ENCODE assay signal across 8 mouse cellular contexts in the genomic region with DNA sequence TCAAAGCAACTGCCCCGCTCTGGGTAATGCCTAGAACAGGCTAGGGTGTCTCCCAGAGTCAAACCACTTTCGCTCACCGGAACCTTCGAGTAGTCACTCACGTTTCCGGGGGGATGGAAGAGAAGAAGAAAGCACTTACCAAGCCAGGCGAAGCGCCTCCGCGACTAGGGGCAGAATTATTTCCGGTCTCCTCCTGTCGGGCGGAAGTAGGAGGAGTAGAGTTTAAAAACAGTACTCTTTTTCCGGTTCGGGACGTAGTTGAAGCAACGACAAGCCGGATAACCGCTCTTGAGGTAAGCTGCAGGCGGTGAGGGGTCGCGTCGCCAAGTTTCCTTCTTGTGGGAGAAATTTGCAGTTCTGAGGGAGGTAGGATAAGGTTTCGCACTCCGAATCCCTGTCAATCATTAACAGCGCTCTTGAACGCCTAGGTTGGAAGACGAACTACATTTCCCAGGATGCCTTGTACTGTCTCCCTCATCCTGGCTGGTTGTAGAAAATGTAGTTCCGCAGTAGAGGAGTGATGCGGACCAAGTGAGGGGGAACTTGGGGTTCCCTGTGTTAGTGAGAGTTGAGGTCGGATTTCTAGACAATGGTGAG. TPM values are rescaled to one million over a fixed set of nuclear protein-coding genes. Genes with fewer than 3 reads are reported as not detected.
DNase-seq lines count a peak whose midpoint lies in the region; ATAC-seq and TF ChIP-seq lines count a peak whose summit lies in the region.

A gene (plus strand): TSS at position 191 of the 597 bp plus-strand sequence.
A gene (minus strand): TSS at position 439 of the 597 bp plus-strand sequence.

- H3K4me3 ChIP-seq in G1E (ENCODE audit: low read depth, low read length) = peak within 1 kb of the TSS; percentile 73
- H3K4me3 ChIP-seq in forebrain, embryonic 16.5 days (replicated peaks; ENCODE audit: low read length) = peak within 1 kb of the TSS; percentile 59
- peak within 1 kb of the TSS; percentile 90 for H3K4me3 ChIP-seq in layer of hippocampus, adult 2 months
- peak within 1 kb of the TSS; percentile 65 for H3K4me3 ChIP-seq in lung, embryonic 14.5 days (ENCODE audit: low read depth, low read length)
- peak within 1 kb of the TSS; percentile 100 for H3K4me3 ChIP-seq in olfactory bulb, adult 2 months (ENCODE audit: insufficient read depth, low read depth, low read length)
- H3K4me3 ChIP-seq in thymus, adult 2 months (ENCODE audit: control insufficient read depth, insufficient read depth, low read length) = peak within 1 kb of the TSS; percentile 62

- 0% methylated on average over 31 of the region's 31 CpGs for WGBS in forebrain, embryonic 16.5 days
- WGBS in lung, embryonic 14.5 days = under 1% methylated on average over 31 of the region's 31 CpGs
- under 1% methylated on average over 31 of the region's 31 CpGs for WGBS in olfactory bulb, adult 2 months
- under 1% methylated on average over 31 of the region's 31 CpGs for WGBS in thymus, adult 2 months

- peaks cover 56% of the 10 kb centered on the region for H3K4me1 ChIP-seq in G1E (ENCODE audit: insufficient read depth, low read depth, low read length)
- H3K4me1 ChIP-seq in forebrain, embryonic 16.5 days (replicated peaks; ENCODE audit: control insufficient read depth, insufficient read depth, low read length) = peaks cover 27% of the 10 kb centered on the region
- peaks cover 6% of the 10 kb centered on the region for H3K4me1 ChIP-seq in lung, embryonic 14.5 days (ENCODE audit: insufficient read depth)
- H3K4me1 ChIP-seq in olfactory bulb, adult 2 months (ENCODE audit: control insufficient read depth, insufficient read depth, low read length) = peaks cover 15% of the 10 kb centered on the region
- H3K4me1 ChIP-seq in thymus, adult 2 months (replicated peaks; ENCODE audit: control insufficient read depth, insufficient read depth, low read length) = peaks cover 7% of the 10 kb centered on the region

- ATAC-seq in G1E (ENCODE audit: extremely low read depth, insufficient number of reproducible peaks, low FRiP score, poor library complexity, severe bottlenecking) = peak; percentile 94
- peak; percentile 92 for ATAC-seq in forebrain, embryonic 16.5 days
- peak; percentile 89 for ATAC-seq in lung, embryonic 14.5 days (ENCODE audit: insufficient read depth)

- intact Hi-C loops in heart, postnatal 36 days (cut with DNase I) = no loop called here

- H3K9ac ChIP-seq in forebrain, embryonic 16.5 days (replicated peaks; ENCODE audit: low read depth, low read length) = peak within 1 kb of the TSS; percentile 53
- peak within 1 kb of the TSS; percentile 61 for H3K9ac ChIP-seq in lung, embryonic 14.5 days

- peak; percentile 43; the same call in 1 of the 2 replicates for TF ChIP-seq POLR2A in olfactory bulb, adult 2 months (IDR thresholded peaks at IDR 0.05; ENCODE audit: insufficient read depth, low read depth, low read length)
- peak; percentile 57; the same call in 1 of the 2 replicates for TF ChIP-seq POLR2A in thymus, adult 2 months (IDR thresholded peaks at IDR 0.05; ENCODE audit: control insufficient read depth, extremely low read depth, insufficient read depth, low read length, poor library complexity)

- H3K36me3 ChIP-seq in G1E (replicated peaks) = peaks cover 55% of the 10 kb centered on the region
- no peaks in the 10 kb centered on the region for H3K36me3 ChIP-seq in forebrain, embryonic 16.5 days (ENCODE audit: control insufficient read depth, insufficient read depth)
- H3K36me3 ChIP-seq in lung, embryonic 14.5 days (ENCODE audit: insufficient read depth) = no peaks in the 10 kb centered on the region
- no peaks in the 10 kb centered on the region for H3K36me3 ChIP-seq in thymus, adult 2 months (ENCODE audit: control insufficient read depth, insufficient read depth, low read length)

- no peak for TF ChIP-seq CTCF in G1E (IDR thresholded peaks at IDR 0.05; ENCODE audit: low read depth, low read length)
- TF ChIP-seq CTCF in layer of hippocampus, adult 2 months (conservative IDR thresholded peaks at IDR 0.05) = peak; percentile 53
- peak; percentile 30; the same call in 1 of the 2 replicates for TF ChIP-seq CTCF in lung, embryonic 14.5 days (IDR thresholded peaks at IDR 0.05; ENCODE audit: low read depth)
- no peak for TF ChIP-seq CTCF in olfactory bulb, adult 2 months (IDR thresholded peaks at IDR 0.05; ENCODE audit: insufficient read depth, low read depth, low read length)
- no peak for TF ChIP-seq CTCF in thymus, adult 2 months (IDR thresholded peaks at IDR 0.05; ENCODE audit: borderline replicate concordance, control insufficient read depth, extremely low read depth, insufficient read depth, low read length, poor library complexity)

- peak; percentile 83 for DNase-seq in G1E (ENCODE audit: low spot score)
- peak; percentile 93 for DNase-seq in cerebellum, adult 18-20 months
- peak; percentile 95 for DNase-seq in heart, postnatal 36 days
- DNase-seq in layer of hippocampus, adult 2 months (ENCODE audit: low spot score in 2 of 2) = peak; percentile 95 to 96
- DNase-seq in lung, embryonic 14.5 days = peak; percentile 99
- DNase-seq in thymus, adult 2 months = peak; percentile 94

- no peaks in the 10 kb centered on the region for H3K9me3 ChIP-seq in G1E (replicated peaks)
- no peaks in the 10 kb centered on the region for H3K9me3 ChIP-seq in forebrain, embryonic 16.5 days (ENCODE audit: control insufficient read depth, low read length)
- no peaks in the 10 kb centered on the region for H3K9me3 ChIP-seq in lung, embryonic 14.5 days (ENCODE audit: low read depth, low read length)

- no peaks in the 10 kb centered on the region for H3K27me3 ChIP-seq in G1E (ENCODE audit: insufficient read depth, low read length)
- H3K27me3 ChIP-seq in forebrain, embryonic 16.5 days (replicated peaks; ENCODE audit: control insufficient read depth, insufficient read depth, low read length) = no peaks in the 10 kb centered on the region
- H3K27me3 ChIP-seq in lung, embryonic 14.5 days (ENCODE audit: insufficient read depth, low read length) = no peaks in the 10 kb centered on the region
- no peaks in the 10 kb centered on the region for H3K27me3 ChIP-seq in thymus, adult 2 months (ENCODE audit: control insufficient read depth, insufficient read depth, low read length)

- peak within 1 kb of the TSS; percentile 53 for H3K4me2 ChIP-seq in forebrain, embryonic 16.5 days (ENCODE audit: low read length)
- peak within 1 kb of the TSS; percentile 63 for H3K4me2 ChIP-seq in lung, embryonic 14.5 days

- H3K27ac ChIP-seq in forebrain, embryonic 16.5 days (ENCODE audit: low read length) = peak within 1 kb of the TSS; percentile 91
- H3K27ac ChIP-seq in layer of hippocampus, adult 2 months = peak within 1 kb of the TSS; percentile 97
- H3K27ac ChIP-seq in lung, embryonic 14.5 days (ENCODE audit: low read depth) = peak within 1 kb of the TSS; percentile 88
- H3K27ac ChIP-seq in olfactory bulb, adult 2 months (ENCODE audit: insufficient read depth, low read depth, low read length) = peak within 1 kb of the TSS; percentile 99
- H3K27ac ChIP-seq in thymus, adult 2 months (ENCODE audit: control insufficient read depth, insufficient read depth, low read length) = peak within 1 kb of the TSS; percentile 75

RNA-seq across cellular contexts. Expression of the first gene that starts in this region (rescaled TPM):
- total RNA-seq in G1E (2014; fragmentation: Nextera tagmentation) (43.6 and 49.1 TPM in 2 replicates), G1E (2017) (38.9 and 49.4 TPM in 2 replicates)
- polyA plus RNA-seq in G1E (2012) = 104 and 110 TPM in 2 replicates
- 60.8 and 65.7 TPM in 2 replicates for polyA plus RNA-seq in forebrain, embryonic 16.5 days (2015; fragmentation: Nextera tagmentation; extraction: Ambion mirVana)
- total RNA-seq in heart, postnatal 36 days (2021) = 10 to 100 TPM; 30.3 to 32.1 TPM
- 10 to 100 TPM; 54.2 to 57.7 TPM for total RNA-seq in layer of hippocampus, adult 2 months (2021)
- polyA plus RNA-seq in lung, embryonic 14.5 days (2014; fragmentation: Nextera tagmentation; extraction: Ambion mirVana) = 68.6 and 71.9 TPM in 2 replicates
- not detected in 2 replicates for polyA plus RNA-seq in olfactory bulb, adult 2 months (2012; ENCODE audit: insufficient read depth, insufficient read length, low replicate concordance, missing spikeins)
- 159 and 165 TPM in 2 replicates for polyA plus RNA-seq in thymus, adult 2 months (2012; rRNA removed)

RNA-seq across cellular contexts. Expression of the second gene that starts in this region (rescaled TPM):
- total RNA-seq in G1E (2014; fragmentation: Nextera tagmentation) = 11.5 and 17.8 TPM in 2 replicates
- total RNA-seq in G1E (2017) = 6.8 and 9.5 TPM in 2 replicates
- 34.7 and 38.8 TPM in 2 replicates for polyA plus RNA-seq in G1E (2012)
- 13.3 and 13.6 TPM in 2 replicates for polyA plus RNA-seq in forebrain, embryonic 16.5 days (2015; fragmentation: Nextera tagmentation; extraction: Ambion mirVana)
- total RNA-seq in heart, postnatal 36 days (2021) = 1 to 10 TPM; 7.7 to 7.9 TPM
- total RNA-seq in layer of hippocampus, adult 2 months (2021) = 1 to 10 TPM; 5.7 to 8.4 TPM
- polyA plus RNA-seq in lung, embryonic 14.5 days (2014; fragmentation: Nextera tagmentation; extraction: Ambion mirVana) = 18.1 and 19.2 TPM in 2 replicates
- not detected in 2 replicates for polyA plus RNA-seq in olfactory bulb, adult 2 months (2012; ENCODE audit: insufficient read depth, insufficient read length, low replicate concordance, missing spikeins)
- 32.4 and 40.5 TPM in 2 replicates for polyA plus RNA-seq in thymus, adult 2 months (2012; rRNA removed)

Comparison
In these comparisons a context has a peak if more than half of its experiments do, and no peak if none do; other contexts are left out.
1. Peak in every context shown above with its lines: DNase-seq, ATAC-seq, H3K4me3 ChIP-seq and H3K27ac ChIP-seq.
2. RNA of the second gene that starts in this region (polyA plus RNA-seq): 32.4 to 40.5 TPM in thymus, adult 2 months, 34.7 to 38.8 TPM in G1E, 18.1 to 19.2 TPM in lung, embryonic 14.5 days and 13.3 to 13.6 TPM in forebrain, embryonic 16.5 days; not detected in olfactory bulb, adult 2 months; every median in the first group is over 10 times any median in the second.
3. CTCF ChIP-seq: peak in layer of hippocampus, adult 2 months (single experiment) and lung, embryonic 14.5 days (single experiment); none in G1E (single experiment), olfactory bulb, adult 2 months (single experiment) and thymus, adult 2 months (single experiment).